Comparison of ENCODE assay signal across 16 mouse cellular contexts in the genomic region with DNA sequence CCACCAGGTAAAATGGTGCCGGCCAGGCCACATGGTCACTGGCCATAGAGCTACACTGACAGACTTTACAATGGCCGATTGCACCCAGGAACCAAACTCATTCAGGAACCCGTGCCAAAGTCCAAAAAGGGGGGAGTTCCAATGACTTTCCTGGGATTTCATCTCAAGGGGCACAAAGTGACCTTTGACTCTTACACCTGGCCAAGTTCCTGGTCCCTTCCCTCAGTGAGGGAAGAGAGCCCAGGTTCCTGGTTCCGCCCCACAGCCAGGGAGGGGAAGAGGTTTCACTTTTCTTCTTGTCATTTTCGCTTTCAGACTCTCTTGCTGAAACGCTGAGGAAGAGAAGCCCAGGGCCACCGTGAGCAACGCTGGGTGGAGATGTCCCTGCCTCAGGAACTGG. TPM values are rescaled to one million over a fixed set of nuclear protein-coding genes. Genes with fewer than 3 reads are reported as not detected.
DNase-seq lines count a peak whose midpoint lies in the region; ATAC-seq and TF ChIP-seq lines count a peak whose summit lies in the region.
"Had no signal": no experiment of that assay in that cellular context is flagged by ENCODE, and none has a peak within 500 bp of the region (broad histone marks: within the 10 kb centered on the region; RNA-seq: fewer than 3 reads in every experiment).

A gene (plus strand): TSS at position 251 of the 400 bp plus-strand sequence.

- no peak for DNase-seq in liver, postnatal 0 days
- DNase-seq in Patski (ENCODE audit: low read depth, low spot score) = no peak
- DNase-seq in frontal cortex, postnatal 14 days (ENCODE audit: low spot score in 2 of 2) = no peak
- DNase-seq in right cerebral cortex, adult 2 months (ENCODE audit: low spot score in 2 of 2) = no peak
- DNase-seq: adrenal gland, postnatal 36 days; cerebellum, adult 18-20 months; gastrocnemius, postnatal 14 days; right cerebral cortex, postnatal 14 days had no signal

- CTCF ChIA-PET in Patski (lab: Charles Lee) = interaction anchor here (1.5 kb wide), 1 partner anchor 9 kb away, joined by 3 read pairs; no protein-coding TSS in a partner anchor

- no peak within 1 kb of the TSS for H3K4me2 ChIP-seq in liver, postnatal 0 days (ENCODE audit: low read depth, low read length)
- H3K4me2 ChIP-seq in liver, embryonic 12.5 days = no peak within 1 kb of the TSS
- H3K4me2 ChIP-seq in intestine, embryonic 15.5 days (replicated peaks) = peak within 1 kb of the TSS; percentile 35; the same call in 1 of the 2 replicates
- no peak within 1 kb of the TSS for H3K4me2 ChIP-seq in midbrain, embryonic 13.5 days (replicated peaks)
- no peak within 1 kb of the TSS for H3K4me2 ChIP-seq in heart, embryonic 12.5 days
- H3K4me2 ChIP-seq: forebrain, embryonic 13.5 days; heart, embryonic 15.5 days; limb, embryonic 13.5 days had no signal

- POLR2A ChIA-PET in Patski (lab: Charles Lee) = no interaction called here

- H3K9me3 ChIP-seq in liver, postnatal 0 days (ENCODE audit: low read length) = no peaks in the 10 kb centered on the region
- H3K9me3 ChIP-seq in liver, embryonic 12.5 days (replicated peaks) = no peaks in the 10 kb centered on the region
- no peaks in the 10 kb centered on the region for H3K9me3 ChIP-seq in intestine, embryonic 15.5 days
- no peaks in the 10 kb centered on the region for H3K9me3 ChIP-seq in midbrain, embryonic 13.5 days
- peaks cover 3% of the 10 kb centered on the region; the same call in 1 of the 2 replicates for H3K9me3 ChIP-seq in heart, embryonic 12.5 days (replicated peaks)
- H3K9me3 ChIP-seq: forebrain, embryonic 13.5 days; heart, embryonic 15.5 days; limb, embryonic 13.5 days had no signal

- ATAC-seq in liver, postnatal 0 days = no peak
- ATAC-seq in liver, embryonic 12.5 days = no peak
- ATAC-seq in Patski = no peak
- peak; percentile 85 for ATAC-seq in intestine, embryonic 15.5 days
- no peak for ATAC-seq in midbrain, embryonic 13.5 days
- ATAC-seq in heart, embryonic 12.5 days (ENCODE audit: insufficient number of reproducible peaks, low FRiP score) = no peak
- ATAC-seq: forebrain, embryonic 13.5 days; hindbrain, postnatal 0 days had no signal

- no peaks in the 10 kb centered on the region for H3K27me3 ChIP-seq in liver, postnatal 0 days (ENCODE audit: insufficient read depth, low read length)
- H3K27me3 ChIP-seq in liver, embryonic 12.5 days (replicated peaks) = no peaks in the 10 kb centered on the region
- no peaks in the 10 kb centered on the region for H3K27me3 ChIP-seq in Patski
- no peaks in the 10 kb centered on the region for H3K27me3 ChIP-seq in intestine, embryonic 15.5 days (replicated peaks)
- no peaks in the 10 kb centered on the region for H3K27me3 ChIP-seq in midbrain, embryonic 13.5 days
- no peaks in the 10 kb centered on the region for H3K27me3 ChIP-seq in heart, embryonic 12.5 days (replicated peaks)
- H3K27me3 ChIP-seq: forebrain, embryonic 13.5 days; heart, embryonic 15.5 days; limb, embryonic 13.5 days had no signal

- peaks cover 16% of the 10 kb centered on the region for H3K4me1 ChIP-seq in liver, postnatal 0 days (ENCODE audit: insufficient read depth)
- peaks cover 5% of the 10 kb centered on the region; the same call in 1 of the 2 replicates for H3K4me1 ChIP-seq in liver, embryonic 12.5 days
- H3K4me1 ChIP-seq in intestine, embryonic 15.5 days (replicated peaks) = no peaks in the 10 kb centered on the region
- peaks cover 39% of the 10 kb centered on the region for H3K4me1 ChIP-seq in midbrain, embryonic 13.5 days (replicated peaks)
- H3K4me1 ChIP-seq in heart, embryonic 12.5 days (replicated peaks) = peaks cover 40% of the 10 kb centered on the region

- H3K27ac ChIP-seq in liver, postnatal 0 days (ENCODE audit: low read depth) = no peak within 1 kb of the TSS
- H3K27ac ChIP-seq in liver, embryonic 12.5 days = no peak within 1 kb of the TSS
- no peak within 1 kb of the TSS for H3K27ac ChIP-seq in intestine, embryonic 15.5 days
- peak within 1 kb of the TSS; percentile 67 for H3K27ac ChIP-seq in midbrain, embryonic 13.5 days
- H3K27ac ChIP-seq in heart, embryonic 12.5 days (ENCODE audit: poor library complexity, severe bottlenecking) = no peak within 1 kb of the TSS
- H3K27ac ChIP-seq: forebrain, embryonic 13.5 days; heart, embryonic 15.5 days; hindbrain, postnatal 0 days; limb, embryonic 13.5 days had no signal

- no peak for TF ChIP-seq CTCF in liver, postnatal 0 days (IDR thresholded peaks at IDR 0.05; ENCODE audit: low read depth)
- TF ChIP-seq CTCF in Patski (IDR thresholded peaks at IDR 0.05) = no peak

- no peaks in the 10 kb centered on the region for H3K36me3 ChIP-seq in liver, postnatal 0 days (replicated peaks; ENCODE audit: insufficient read depth, low read length)
- no peaks in the 10 kb centered on the region for H3K36me3 ChIP-seq in liver, embryonic 12.5 days
- no peaks in the 10 kb centered on the region for H3K36me3 ChIP-seq in intestine, embryonic 15.5 days
- H3K36me3 ChIP-seq in midbrain, embryonic 13.5 days = no peaks in the 10 kb centered on the region
- H3K36me3 ChIP-seq in heart, embryonic 12.5 days = no peaks in the 10 kb centered on the region
- H3K36me3 ChIP-seq: heart, embryonic 15.5 days; limb, embryonic 13.5 days had no signal

- TF ChIP-seq EP300 in liver, postnatal 0 days (IDR thresholded peaks at IDR 0.05; ENCODE audit: low read depth) = no peak

- in situ Hi-C loops in Patski (cut with MboI; ENCODE audit: low pct_unique_long_range_greater_than_20kb) = no loop called here

- H3K4me3 ChIP-seq in liver, postnatal 0 days (ENCODE audit: low read depth, low read length) = no peak within 1 kb of the TSS
- no peak within 1 kb of the TSS for H3K4me3 ChIP-seq in liver, embryonic 12.5 days
- H3K4me3 ChIP-seq in intestine, embryonic 15.5 days (replicated peaks) = no peak within 1 kb of the TSS
- H3K4me3 ChIP-seq in midbrain, embryonic 13.5 days (replicated peaks) = no peak within 1 kb of the TSS
- no peak within 1 kb of the TSS for H3K4me3 ChIP-seq in heart, embryonic 12.5 days
- H3K4me3 ChIP-seq: forebrain, embryonic 13.5 days; heart, embryonic 15.5 days; limb, embryonic 13.5 days had no signal

- no peak within 1 kb of the TSS for H3K9ac ChIP-seq in liver, postnatal 0 days (replicated peaks)
- no peak within 1 kb of the TSS for H3K9ac ChIP-seq in liver, embryonic 12.5 days
- H3K9ac ChIP-seq in intestine, embryonic 15.5 days = no peak within 1 kb of the TSS
- no peak within 1 kb of the TSS for H3K9ac ChIP-seq in midbrain, embryonic 13.5 days (replicated peaks)
- no peak within 1 kb of the TSS for H3K9ac ChIP-seq in heart, embryonic 12.5 days
- H3K9ac ChIP-seq: forebrain, embryonic 13.5 days; heart, embryonic 15.5 days; limb, embryonic 13.5 days had no signal

- 67% methylated on average over 8 of the region's 8 CpGs for WGBS in liver, postnatal 0 days (ENCODE audit: insufficient replicate concordance)
- WGBS in liver, embryonic 12.5 days (ENCODE audit: insufficient replicate concordance) = 63% methylated on average over 8 of the region's 8 CpGs
- 64% methylated on average over 8 of the region's 8 CpGs for WGBS in intestine, embryonic 15.5 days
- WGBS in midbrain, embryonic 13.5 days = 91% methylated on average over 8 of the region's 8 CpGs
- WGBS in heart, embryonic 12.5 days = 78% methylated on average over 8 of the region's 8 CpGs

RNA-seq across cellular contexts. Expression of the gene that starts here (rescaled TPM):
- 8.5 and 11.2 TPM in 2 replicates for polyA plus RNA-seq in liver, postnatal 0 days (2015; fragmentation: Nextera tagmentation; extraction: Ambion mirVana)
- 1.6 and 1.7 TPM in 2 replicates for polyA plus RNA-seq in liver, embryonic 12.5 days (2016; fragmentation: Nextera tagmentation; extraction: Ambion mirVana)
- polyA plus RNA-seq in Patski (2021) = 14.9 TPM
- polyA plus RNA-seq in intestine, embryonic 15.5 days (2015; fragmentation: Nextera tagmentation; extraction: Ambion mirVana) = 11.3 and 11.7 TPM in 2 replicates
- polyA plus RNA-seq in midbrain, embryonic 13.5 days (2015; fragmentation: Nextera tagmentation; extraction: Ambion mirVana) = 0.81 and 0.89 TPM in 2 replicates
- 7.1 and 9.0 TPM in 2 replicates for polyA plus RNA-seq in heart, embryonic 12.5 days (2016; fragmentation: Nextera tagmentation; extraction: Ambion mirVana)
